8 mouse cellular contexts compared by ENCODE assay signal in genomic region chr2:144330960-144331371, GRCm38 (mm10). TPM values are rescaled to one million over a fixed set of nuclear protein-coding genes. Genes with fewer than 3 reads are reported as not detected.
A peak's percentile ranks its signal among the peaks of the same experiment; 100 is the strongest.
DNase-seq lines count a peak whose midpoint lies in the region; ATAC-seq and TF ChIP-seq lines count a peak whose summit lies in the region.

No protein-coding gene starts in this region.

- TF ChIP-seq CTCF in heart, postnatal 0 days (IDR thresholded peaks at IDR 0.05; ENCODE audit: low read depth) = no peak

- WGBS in heart, postnatal 0 days = under 1% methylated on average over 41 of the region's 50 CpGs
- under 1% methylated on average over 50 of the region's 50 CpGs for WGBS in stomach, embryonic 15.5 days

- TF ChIP-seq EP300 in heart, postnatal 0 days (IDR thresholded peaks at IDR 0.05; ENCODE audit: low read depth) = no peak

- H3K27ac ChIP-seq in heart, postnatal 0 days (ENCODE audit: low read depth) = no peak overlapping the region
- peak overlapping the region; percentile 57 for H3K27ac ChIP-seq in stomach, embryonic 15.5 days

- ATAC-seq in heart, postnatal 0 days (ENCODE audit: insufficient read depth, low read depth) = peak; percentile 28; the same call in 1 of the 2 replicates
- ATAC-seq in stomach, embryonic 15.5 days (ENCODE audit: insufficient read depth, low FRiP score, low read depth) = peak; percentile 47

- peaks cover 21% of the 10 kb centered on the region for H3K4me1 ChIP-seq in heart, postnatal 0 days (ENCODE audit: control insufficient read depth, insufficient read depth)
- peaks cover 27% of the 10 kb centered on the region for H3K4me1 ChIP-seq in stomach, embryonic 15.5 days

- peak overlapping the region; percentile 39 for H3K9ac ChIP-seq in heart, postnatal 0 days (replicated peaks; ENCODE audit: low read depth, low read length)
- H3K9ac ChIP-seq in stomach, embryonic 15.5 days = peak overlapping the region; percentile 26

- H3K27me3 ChIP-seq in heart, postnatal 0 days (ENCODE audit: control insufficient read depth, insufficient read depth, low read length) = peaks cover 75% of the 10 kb centered on the region
- H3K27me3 ChIP-seq in stomach, embryonic 15.5 days (replicated peaks) = peaks cover 48% of the 10 kb centered on the region

- no peaks in the 10 kb centered on the region for H3K36me3 ChIP-seq in heart, postnatal 0 days (replicated peaks; ENCODE audit: control insufficient read depth, insufficient read depth, low read length)
- no peaks in the 10 kb centered on the region for H3K36me3 ChIP-seq in stomach, embryonic 15.5 days

- H3K4me2 ChIP-seq in heart, postnatal 0 days (ENCODE audit: low read depth, low read length) = peak overlapping the region; percentile 96
- peak overlapping the region; percentile 98 for H3K4me2 ChIP-seq in stomach, embryonic 15.5 days

- H3K9me3 ChIP-seq in heart, postnatal 0 days (replicated peaks; ENCODE audit: control insufficient read depth, low read length) = no peaks in the 10 kb centered on the region
- no peaks in the 10 kb centered on the region for H3K9me3 ChIP-seq in stomach, embryonic 15.5 days

- peak; percentile 37 to 39 for DNase-seq in right cerebral cortex, postnatal 10 days (ENCODE audit: low spot score in 2 of 2)
- no peak for DNase-seq in right cerebral cortex, adult 2 months (ENCODE audit: low spot score in 2 of 2)
- peak; percentile 54 for DNase-seq in embryo, embryonic 11 days
- no peak for DNase-seq in heart, postnatal 0 days (ENCODE audit: low spot score)
- DNase-seq in kidney, postnatal 14 days = peak; percentile 64
- DNase-seq in lung, postnatal 4 days = peak; percentile 41 to 67
- DNase-seq in layer of hippocampus, postnatal 36 days = no peak

- H3K4me3 ChIP-seq in heart, postnatal 0 days (ENCODE audit: low read depth, low read length) = peak overlapping the region; percentile 63
- peak overlapping the region; percentile 54 for H3K4me3 ChIP-seq in stomach, embryonic 15.5 days (replicated peaks)

RNA-seq across cellular contexts. Expression of gene Ovol2, which starts 1.0 kb away (rescaled TPM):
- not detected in 2 replicates for total RNA-seq in heart, postnatal 0 days (2014; rRNA removed; ENCODE audit: low replicate concordance)
- polyA plus RNA-seq in heart, postnatal 0 days (2015; fragmentation: Nextera tagmentation; extraction: Ambion mirVana) = not detected in 2 replicates
- polyA plus RNA-seq in stomach, embryonic 15.5 days (2015; fragmentation: Nextera tagmentation; extraction: Ambion mirVana) = 3.6 and 4.0 TPM in 2 replicates
- total RNA-seq in layer of hippocampus, postnatal 36 days (2021) = 1 to 10 TPM in 1 of 2 experiments, under 1 TPM in 1; 0.99 to 1.4 TPM

RNA-seq across cellular contexts. Expression of gene Kat14, which starts 37.8 kb away (rescaled TPM):
- total RNA-seq in heart, postnatal 0 days (2014; rRNA removed; ENCODE audit: low replicate concordance) = 13.6 and 25.0 TPM in 2 replicates
- polyA plus RNA-seq in heart, postnatal 0 days (2015; fragmentation: Nextera tagmentation; extraction: Ambion mirVana) = 17.9 and 20.2 TPM in 2 replicates
- polyA plus RNA-seq in stomach, embryonic 15.5 days (2015; fragmentation: Nextera tagmentation; extraction: Ambion mirVana) = 38.6 and 40.5 TPM in 2 replicates
- 10 to 100 TPM; 29.1 to 29.4 TPM for total RNA-seq in layer of hippocampus, postnatal 36 days (2021)

RNA-seq across cellular contexts. Expression of gene Pet117, which starts 37.8 kb away (rescaled TPM):
- total RNA-seq in heart, postnatal 0 days (2014; rRNA removed; ENCODE audit: low replicate concordance) = not detected in 2 replicates
- polyA plus RNA-seq in heart, postnatal 0 days (2015; fragmentation: Nextera tagmentation; extraction: Ambion mirVana) = 2.9 and 3.2 TPM in 2 replicates
- polyA plus RNA-seq in stomach, embryonic 15.5 days (2015; fragmentation: Nextera tagmentation; extraction: Ambion mirVana) = 0.84 and 6.1 TPM in 2 replicates
- total RNA-seq in layer of hippocampus, postnatal 36 days (2021) = 10 to 100 TPM in 1 of 2 experiments, 1 to 10 TPM in 1; 8.1 to 14.2 TPM

Comparison
In these comparisons a context has a peak if more than half of its experiments do, and no peak if none do; other contexts are left out.
1. DNase-seq: peak in right cerebral cortex, postnatal 10 days (2 of 2), embryo, embryonic 11 days (single experiment), kidney, postnatal 14 days (single experiment) and lung, postnatal 4 days (2 of 2); none in right cerebral cortex, adult 2 months (0 of 2), heart, postnatal 0 days (single experiment) and layer of hippocampus, postnatal 36 days (0 of 2).